Mouse (Mus musculus): Measurements from ENCODE around the gene Galk1.

The Galk1 gene

DNA sequence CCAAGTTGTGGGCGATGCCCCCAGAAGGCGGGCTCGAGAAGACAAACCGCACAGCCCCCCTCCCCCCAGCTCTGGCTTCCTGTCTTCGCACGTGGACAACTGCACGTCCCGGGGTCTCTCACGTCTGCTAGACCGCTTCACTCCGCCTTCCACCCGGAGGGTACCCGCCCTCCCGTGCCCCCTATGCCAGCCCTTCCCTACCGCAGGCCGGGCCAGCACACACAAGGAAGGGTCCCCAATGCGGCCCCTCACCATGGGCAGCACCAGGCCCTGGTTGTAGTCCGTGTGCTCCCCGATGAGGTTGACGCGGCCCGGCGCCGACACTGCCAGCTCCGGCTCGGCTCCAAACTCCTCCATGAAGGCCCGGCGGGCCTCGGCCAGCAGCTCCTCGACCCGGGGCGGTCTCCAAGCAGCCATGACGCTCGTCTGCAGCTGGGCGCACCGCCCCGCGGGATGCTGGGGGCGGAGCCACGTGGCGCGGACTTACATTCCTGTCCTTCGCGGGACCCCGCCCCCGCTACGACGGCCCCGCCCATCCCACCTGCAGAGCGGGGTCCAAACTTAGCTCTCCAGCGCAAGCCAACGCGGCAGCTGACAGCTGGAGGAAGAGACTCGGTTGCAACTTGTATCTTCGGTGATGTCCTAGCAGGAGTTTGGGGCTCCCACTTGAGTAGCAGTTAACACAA lies at the start of gene Galk1:
TSS of gene Galk1 (minus strand) at position 458 of the 686 bp plus-strand sequence.
- in situ Hi-C loops (cut with MboI, MseI): no loop called here

- in situ Hi-C loops (cut with MboI, MseI): no loop called here
Measured at GRCm38 (mm10) chr11:116061641-116062415, 49.3 kb upstream of the Galk1 start.

DNA sequence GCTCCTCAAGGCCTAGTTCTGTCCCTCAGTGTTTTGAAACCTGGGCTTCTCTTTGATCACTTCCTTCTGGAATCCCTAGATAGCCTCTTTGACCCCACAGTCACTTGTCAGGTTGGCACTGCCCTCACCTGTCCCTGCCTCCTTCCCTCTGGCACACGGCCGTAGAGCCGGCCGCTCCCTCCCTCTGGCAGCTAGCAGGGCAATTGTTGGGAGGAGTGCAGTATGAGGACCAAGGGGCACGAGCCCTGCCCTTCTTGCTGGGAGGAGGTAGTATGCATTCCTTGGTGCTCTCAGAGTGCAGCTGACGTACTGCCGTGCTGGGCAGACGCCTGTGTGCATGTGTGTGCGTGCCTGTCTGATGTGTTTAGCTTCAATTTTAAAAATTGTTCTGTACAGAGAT lies 48.1 kb upstream of the Galk1 start:
- in situ Hi-C loops (cut with MboI, MseI): no loop called here

GRCm38 (mm10) chr11:116059691-116060025 lies 47.1 kb upstream of the Galk1 start:
- in situ Hi-C loops (cut with MboI, MseI): no loop called here

GRCm38 (mm10) chr11:116058868-116059690 lies 46.6 kb upstream of the Galk1 start:
- in situ Hi-C loops (cut with MboI, MseI): no loop called here

DNA sequence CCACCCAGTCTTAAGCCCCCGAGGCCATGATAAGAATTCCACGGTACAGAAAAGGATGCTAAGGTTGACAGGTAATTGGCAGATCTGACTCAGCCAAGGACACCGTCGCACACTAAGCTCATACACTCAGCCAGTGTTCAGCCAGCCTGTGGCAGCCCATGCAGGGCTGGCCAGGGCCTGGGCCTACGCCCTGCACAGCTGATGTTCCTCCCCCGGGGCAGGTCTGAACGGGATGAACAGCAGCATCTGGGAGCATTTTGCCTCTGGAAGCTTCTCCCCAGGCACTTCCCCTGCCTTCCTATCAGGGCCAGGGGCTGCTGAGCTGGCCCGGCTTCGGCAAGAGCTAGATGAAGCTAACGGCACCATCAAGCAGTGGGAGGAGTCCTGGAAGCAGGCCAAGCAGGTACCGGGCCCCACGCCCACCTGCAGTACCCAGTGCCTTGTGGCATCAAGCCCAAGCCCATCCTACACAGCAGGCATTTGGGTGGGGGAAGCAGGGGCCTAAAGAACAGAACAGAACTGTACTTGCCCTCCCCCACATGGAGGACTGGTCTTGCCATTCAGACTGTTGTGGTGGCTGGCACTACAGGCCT lies 45.6 kb upstream of the Galk1 start:
- in situ Hi-C loops (cut with MboI, MseI): no loop called here

- in situ Hi-C loops (cut with MboI, MseI): no loop called here
Measured at GRCm38 (mm10) chr11:116057237-116057881, 44.8 kb upstream of the Galk1 start.

DNA sequence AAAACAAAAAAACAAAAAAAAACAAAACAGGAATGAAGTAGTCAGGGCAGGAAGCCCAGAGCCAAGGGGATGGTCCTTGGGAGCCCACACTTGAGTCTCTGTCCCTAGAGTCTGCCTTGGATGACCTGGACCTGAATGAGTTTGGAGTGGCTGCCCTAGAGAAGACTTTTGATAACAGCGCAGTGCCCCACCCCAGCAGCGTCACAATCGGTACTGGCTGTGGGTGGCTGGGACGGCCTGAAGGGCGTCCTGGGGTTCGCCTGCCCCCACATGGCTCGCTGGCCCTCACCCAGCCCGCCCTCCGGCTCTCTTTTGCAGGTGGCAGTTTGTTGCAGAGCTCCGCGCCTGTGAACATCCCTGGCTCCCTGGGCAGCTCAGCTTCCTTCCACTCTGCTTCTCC lies 43.4 kb upstream of the Galk1 start:
- in situ Hi-C loops (cut with MboI, MseI): no loop called here

DNA sequence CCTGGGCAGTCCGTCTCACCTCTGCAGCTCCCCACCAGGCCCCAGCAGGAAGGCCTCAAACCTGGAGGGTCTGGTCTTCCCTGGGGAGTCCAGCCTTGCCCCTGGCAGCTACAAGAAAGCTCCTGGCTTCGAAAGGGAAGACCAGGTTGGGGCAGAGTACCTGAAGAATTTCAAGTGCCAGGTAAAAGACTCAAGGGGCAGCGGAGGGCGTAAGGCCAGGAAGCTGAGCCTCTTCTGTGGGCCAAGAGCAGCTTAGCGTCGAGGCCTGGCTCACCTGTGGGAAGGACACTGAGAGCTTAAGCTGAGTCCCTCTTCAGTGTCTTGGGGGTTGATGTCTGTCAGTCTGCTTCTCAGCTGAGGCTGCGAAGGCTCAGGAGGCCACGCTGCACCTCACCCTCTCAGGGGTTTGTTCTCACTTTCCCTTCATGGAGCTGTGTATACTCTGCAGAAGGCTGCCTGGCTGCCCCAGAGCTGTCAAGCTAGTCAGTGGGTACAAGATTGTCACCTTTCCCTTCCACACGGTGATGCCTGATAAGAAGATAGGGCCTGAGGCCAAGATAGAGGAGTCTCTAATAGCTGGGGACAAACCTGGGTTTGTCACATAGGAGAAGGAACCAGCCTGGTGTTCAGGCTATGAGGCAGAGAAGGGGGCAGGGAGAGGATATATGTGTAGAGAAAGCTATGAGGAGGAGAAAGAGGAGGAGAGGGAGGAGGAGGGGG lies 41.2 kb upstream of the Galk1 start:
- in situ Hi-C loops (cut with MboI, MseI): no loop called here

DNA sequence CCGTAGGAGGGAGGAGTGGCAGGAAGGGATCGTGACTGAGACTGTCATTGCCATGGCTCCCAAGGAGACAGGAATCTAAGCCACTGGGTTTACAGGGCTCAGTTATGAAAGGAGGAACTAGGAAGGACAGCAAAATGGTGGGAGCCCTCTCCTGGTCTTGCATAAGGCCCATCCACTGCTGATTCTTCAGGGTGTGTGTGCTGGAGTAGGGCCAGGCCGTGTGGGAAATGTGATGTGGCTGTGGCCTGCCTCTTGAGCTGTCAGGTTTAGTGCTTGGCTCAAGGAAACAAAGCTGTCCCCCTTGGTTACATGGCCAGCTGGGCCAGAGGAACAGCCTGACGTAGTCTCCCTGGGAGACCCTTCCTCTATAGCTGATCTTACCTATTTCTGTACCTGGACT lies 37.7 kb upstream of the Galk1 start:
- in situ Hi-C loops (cut with MboI, MseI): no loop called here

DNA sequence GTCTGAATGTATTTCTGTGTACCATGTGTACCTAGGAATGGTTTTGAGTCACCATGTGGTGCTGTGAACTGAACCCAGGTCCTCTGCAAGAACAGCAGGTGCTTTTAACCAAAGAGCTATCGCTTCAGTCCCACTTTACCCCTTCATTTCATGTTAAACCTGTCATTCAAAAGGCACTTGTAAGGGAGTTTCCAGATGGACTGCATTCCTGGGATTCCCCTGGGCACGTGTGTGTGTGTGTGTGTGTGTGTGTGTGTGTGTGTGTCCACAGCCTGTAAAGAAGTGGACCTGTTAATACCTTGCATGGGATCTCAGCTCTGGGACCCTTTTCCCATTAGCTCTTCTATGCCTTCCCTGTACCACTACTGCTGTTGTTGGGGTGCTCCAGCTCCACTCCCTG lies 37.1 kb upstream of the Galk1 start:
- in situ Hi-C loops (cut with MboI, MseI): no loop called here

DNA sequence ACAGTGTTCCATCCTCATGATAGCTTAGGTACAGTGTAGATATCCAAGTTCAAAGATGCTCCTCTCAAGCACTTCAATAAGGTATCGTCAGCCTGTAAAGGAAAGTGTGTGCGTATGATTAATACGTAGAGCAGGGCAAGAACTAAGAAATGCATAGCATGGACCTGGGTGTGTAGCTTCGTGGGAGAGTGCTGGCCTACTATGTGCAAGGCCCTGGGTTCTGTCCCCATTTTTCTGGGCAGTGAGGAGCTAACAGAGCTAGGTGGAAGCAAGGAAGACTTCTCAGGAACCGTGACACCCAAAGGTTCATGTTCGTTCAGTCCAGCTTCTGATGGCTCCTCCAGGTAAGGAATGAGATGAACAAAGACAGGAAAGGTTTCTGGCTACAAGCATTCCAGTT lies 32.7 kb upstream of the Galk1 start:
- in situ Hi-C loops (cut with MboI, MseI): no loop called here

- in situ Hi-C loops (cut with MboI, MseI): no loop called here
Measured at GRCm38 (mm10) chr11:116043286-116043685, 30.8 kb upstream of the Galk1 start.

- in situ Hi-C loops (cut with MboI, MseI): no loop called here
Measured at GRCm38 (mm10) chr11:116042372-116043138, 30.0 kb upstream of the Galk1 start.

- in situ Hi-C loops (cut with MboI, MseI): no loop called here
Measured at GRCm38 (mm10) chr11:116041833-116042232, 29.3 kb upstream of the Galk1 start.

DNA sequence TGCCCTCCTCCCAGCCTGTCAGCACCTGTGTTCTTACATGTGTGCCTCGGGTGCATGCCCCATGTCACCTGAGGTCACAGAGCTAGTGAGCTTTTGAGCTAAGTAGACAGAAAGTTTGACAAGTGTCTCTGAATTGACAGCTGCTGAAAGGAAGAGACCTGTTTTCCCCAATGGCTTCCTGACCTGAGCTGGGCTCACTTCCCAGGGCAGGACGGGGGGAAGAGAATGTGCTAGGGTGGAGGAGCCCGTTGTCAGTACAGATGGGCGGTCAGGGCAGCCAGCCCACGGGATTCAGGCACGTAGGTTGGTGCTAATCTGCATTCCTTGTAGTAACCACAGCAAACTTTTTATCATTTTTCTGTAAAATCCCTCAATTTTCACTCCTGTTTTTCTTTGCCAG lies 28.1 kb upstream of the Galk1 start:
- in situ Hi-C loops (cut with MboI, MseI): no loop called here

GRCm38 (mm10) chr11:116037826-116038225 lies 25.3 kb upstream of the Galk1 start:
- in situ Hi-C loops (cut with MboI, MseI): no loop called here

DNA sequence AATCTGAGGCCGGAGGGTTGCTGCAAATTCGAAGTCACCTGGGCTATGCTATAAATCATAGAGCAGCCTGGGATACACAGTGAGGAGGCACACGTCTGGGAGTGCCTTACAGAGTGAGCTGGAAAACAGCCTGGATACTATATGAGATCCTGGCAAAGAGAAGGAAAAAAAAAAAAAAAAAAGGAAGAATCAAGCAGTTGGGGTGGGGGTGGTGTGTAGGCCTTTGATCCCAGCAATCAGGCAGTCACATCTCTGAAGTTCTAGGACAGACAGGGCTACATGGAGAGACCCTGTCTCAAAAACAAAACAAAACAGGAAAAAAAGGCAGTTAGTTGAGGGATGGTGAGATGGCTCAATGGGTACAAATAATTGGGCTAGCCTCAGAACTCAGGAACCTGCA lies 24.2 kb upstream of the Galk1 start:
- in situ Hi-C loops (cut with MboI, MseI): no loop called here

GRCm38 (mm10) chr11:116034584-116034983 lies 22.1 kb upstream of the Galk1 start:
- in situ Hi-C loops (cut with MboI, MseI): loop anchor here (5.0 kb wide), 2 partner anchors 43 to 98 kb away; partner anchors contain the start of genes Trim65 and Unc13d
